Mouse (Mus musculus) limb, embryonic 11.5 days (tissue): ENCODE measurements at regions not wholly inside any gene's neighbourhood (a gene's known extent, or its start where the extent isn't known, plus 50 kb on each side); places are given as distances from the start of the nearest gene placed in this dataset.

Experiments used
- ATAC-seq: fragments of 200-750 bp; cut with Nextera tagmentation; 2 replicates; pipeline ENCODE4 v1.8.0; 2017; ENCODE audit warnings: low read depth; ENCODE audit not compliant: insufficient number of reproducible peaks, low FRiP score, low TSS enrichment
- DNase-seq: peaks from one replicate; pipeline ENCODE4 v3.0.0-alpha.2; 2015; ENCODE audit warnings: low spot score
- H3K27ac ChIP-seq: fragments of 300-500 bp; sonication (generic); replicated peaks from 2 replicates; pipeline ENCODE4 v1.5.1; 2014; ENCODE audit warnings: low read depth, mild to moderate bottlenecking, low read length
- H3K27me3 ChIP-seq: fragments of 300-500 bp; sonication (generic); 2 replicates; pipeline ENCODE4 v1.6.1; 2014; ENCODE audit warnings: mild to moderate bottlenecking, low read length, mixed read lengths; ENCODE audit not compliant: control insufficient read depth, insufficient read depth
- H3K36me3 ChIP-seq: fragments of 300-500 bp; sonication (generic); 2 replicates; pipeline ENCODE4 v1.6.1; 2014; ENCODE audit warnings: mild to moderate bottlenecking, low read length, moderate library complexity, mixed read lengths; ENCODE audit not compliant: control insufficient read depth, insufficient read depth
- H3K4me1 ChIP-seq: fragments of 300-500 bp; sonication (generic); 2 replicates; pipeline ENCODE4 v1.6.1; 2014; ENCODE audit warnings: low read length, mixed read lengths; ENCODE audit not compliant: control insufficient read depth, insufficient read depth
- H3K4me2 ChIP-seq: fragments of 300-500 bp; sonication (generic); 2 replicates; pipeline ENCODE4 v1.6.1; 2014; ENCODE audit warnings: low read depth, mild to moderate bottlenecking, moderate library complexity; ENCODE audit not compliant: severe bottlenecking
- H3K4me3 ChIP-seq: fragments of 300-500 bp; sonication (generic); 2 replicates; pipeline ENCODE4 v1.5.1; 2014; ENCODE audit warnings: low read depth, low read length
- H3K9ac ChIP-seq: fragments of 300-500 bp; sonication (generic); 2 replicates; pipeline ENCODE4 v1.6.1; 2014; ENCODE audit warnings: mild to moderate bottlenecking, low read length
- H3K9me3 ChIP-seq: fragments of 300-500 bp; sonication (generic); 2 replicates; pipeline ENCODE4 v1.6.1; 2016; ENCODE audit warnings: low read length; ENCODE audit not compliant: control insufficient read depth
- WGBS: fragments of 180-500 bp; shearing (Covaris S2); extraction: QIAGEN DNeasy Blood & Tissue Kit; methylation state at CpG from one replicate; pipeline ENCODE4 v1.1.7; 2014; 5-methylcytosine and 5-hydroxymethylcytosine counted together

- no peaks in the 10 kb centered on the region for H3K36me3 ChIP-seq
- no peaks in the 10 kb centered on the region for H3K27me3 ChIP-seq
- WGBS: 77% methylated on average over 3 of the region's 3 CpGs
- ATAC-seq: no peak
- no peaks in the 10 kb centered on the region for H3K9me3 ChIP-seq
- no peak overlapping the region for H3K4me2 ChIP-seq
- H3K4me3 ChIP-seq: no peak overlapping the region
- H3K9ac ChIP-seq: no peak overlapping the region
- no peak overlapping the region for H3K27ac ChIP-seq
- no peak for DNase-seq
- no peaks in the 10 kb centered on the region for H3K4me1 ChIP-seq
These were observed 159.9 kb downstream of the AW209491 start for GRCm38 (mm10) chr13:14789827-14790226.

- no peak overlapping the region for H3K4me2 ChIP-seq
- DNase-seq (no peak), ATAC-seq (no peak)
- H3K36me3 ChIP-seq: no peaks in the 10 kb centered on the region
- no peak overlapping the region for H3K9ac ChIP-seq
- no peaks in the 10 kb centered on the region for H3K4me1 ChIP-seq
- H3K27me3 ChIP-seq: no peaks in the 10 kb centered on the region
- H3K9me3 ChIP-seq: no peaks in the 10 kb centered on the region
- H3K27ac ChIP-seq: no peak overlapping the region
- H3K4me3 ChIP-seq: no peak overlapping the region
These were observed 170.3 kb downstream of the AW209491 start for GRCm38 (mm10) chr13:14800246-14800645.

GRCm38 (mm10) chr13:14801020-14801419 lies 171.1 kb downstream of the AW209491 start:
- no peaks in the 10 kb centered on the region for H3K36me3 ChIP-seq
- H3K4me2 ChIP-seq: no peak overlapping the region
- no peak for DNase-seq
- no peak overlapping the region for H3K4me3 ChIP-seq
- no peaks in the 10 kb centered on the region for H3K9me3 ChIP-seq
- H3K27me3 ChIP-seq: no peaks in the 10 kb centered on the region
- no peak for ATAC-seq
- no peak overlapping the region for H3K27ac ChIP-seq
- WGBS: 61% methylated on average over 3 of the region's 3 CpGs
- no peaks in the 10 kb centered on the region for H3K4me1 ChIP-seq
- no peak overlapping the region for H3K9ac ChIP-seq

- Histone ChIP-seq H3K27ac (no peak overlapping the region), H3K27me3 (no peaks in the 10 kb centered on the region), H3K4me2 (no peak overlapping the region), H3K9me3 (no peaks in the 10 kb centered on the region), H3K9ac (no peak overlapping the region), H3K4me3 (no peak overlapping the region), H3K36me3 (no peaks in the 10 kb centered on the region), H3K4me1 (no peaks in the 10 kb centered on the region)
- WGBS: 94% methylated on average over 2 of the region's 2 CpGs
- DNase-seq (no peak), ATAC-seq (no peak)
These were observed 172.4 kb downstream of the AW209491 start for GRCm38 (mm10) chr13:14802391-14802790.

GRCm38 (mm10) chr13:14835362-14835761 lies 205.4 kb downstream of the AW209491 start:
- no peak overlapping the region for H3K4me3 ChIP-seq
- ATAC-seq (peak; percentile 77; the same call in 1 of the 2 replicates), DNase-seq (no peak)
- H3K27me3 ChIP-seq: no peaks in the 10 kb centered on the region
- H3K9ac ChIP-seq: no peak overlapping the region
- H3K36me3 ChIP-seq: no peaks in the 10 kb centered on the region
- no peaks in the 10 kb centered on the region for H3K4me1 ChIP-seq
- no peak overlapping the region for H3K27ac ChIP-seq
- no peaks in the 10 kb centered on the region for H3K9me3 ChIP-seq
- H3K4me2 ChIP-seq: no peak overlapping the region
